Mouse (Mus musculus): ENCODE data around the gene Vmn1r152. TPM values are rescaled to one million over a fixed set of nuclear protein-coding genes. Genes with fewer than 3 reads are reported as not detected.
"Not testable (repeated sequence)": the region's sequence is repeated elsewhere in the genome, so short reads cannot be mapped to it uniquely, and the experiment has no call there.

The Vmn1r152 gene
- polyA plus RNA-seq (2015; fragmentation: Nextera tagmentation; extraction: Ambion mirVana) = not detected in 2 replicates

DNA sequence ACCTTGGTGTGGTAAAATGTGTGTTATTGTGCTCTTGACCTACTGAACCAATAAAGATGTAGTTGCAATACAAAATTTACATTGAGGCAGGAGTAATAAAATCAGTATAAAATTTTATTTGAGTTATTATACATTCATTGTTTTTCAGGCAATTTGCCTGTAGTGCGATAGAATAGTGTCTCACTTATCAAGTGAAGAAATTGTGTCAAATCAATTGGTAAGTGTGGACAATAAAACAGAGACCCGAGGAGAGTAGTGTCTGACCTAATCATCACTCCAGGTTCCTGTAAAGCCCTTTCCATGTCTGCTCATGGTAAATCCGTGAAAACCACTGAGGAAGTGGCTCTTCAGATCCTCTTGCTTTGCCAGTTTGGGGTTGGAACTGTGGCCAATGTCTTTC is at the start of gene Vmn1r152:
Gene Vmn1r152 (plus strand): TSS at position 301 of the 400 bp plus-strand sequence.
- not testable (repeated sequence) for H3K4me2 ChIP-seq (replicated peaks); H3K27ac ChIP-seq (replicated peaks); H3K36me3 ChIP-seq; H3K4me3 ChIP-seq (replicated peaks); H3K9ac ChIP-seq; H3K4me1 ChIP-seq; ATAC-seq (ENCODE audit: insufficient number of reproducible peaks, low FRiP score, low TSS enrichment, low read depth); H3K27me3 ChIP-seq; H3K9me3 ChIP-seq (replicated peaks)
- no CpG with 5 or more reads among the region's 3 CpGs for WGBS

DNA sequence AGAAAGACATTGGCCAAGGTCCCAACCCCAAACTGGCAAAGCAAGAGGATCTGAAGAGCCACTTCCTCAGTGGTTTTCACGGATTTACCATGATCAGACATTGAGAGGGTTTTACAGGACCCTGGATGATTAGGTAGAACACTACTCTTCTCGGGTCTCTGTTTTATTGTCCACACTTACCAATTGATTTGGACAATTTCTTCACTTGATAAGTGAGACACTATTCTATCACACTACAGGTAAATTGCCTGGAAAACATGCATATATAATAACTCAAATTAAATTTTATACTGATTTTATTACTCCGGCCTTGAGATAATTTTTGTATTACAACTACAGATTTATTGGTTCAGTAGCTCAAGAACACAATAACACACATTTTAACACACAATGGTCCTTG is 23.2 kb upstream of the Vmn1r152 start, which contains the start of gene Vmn1r151:
Gene Vmn1r151 (minus strand): TSS at position 101 of the 400 bp plus-strand sequence.
- not testable (repeated sequence) for ATAC-seq (ENCODE audit: insufficient number of reproducible peaks, low FRiP score, low TSS enrichment, low read depth); H3K9ac ChIP-seq; H3K36me3 ChIP-seq; H3K27ac ChIP-seq (replicated peaks); H3K27me3 ChIP-seq; H3K4me2 ChIP-seq (replicated peaks); H3K4me1 ChIP-seq; H3K4me3 ChIP-seq (replicated peaks); H3K9me3 ChIP-seq (replicated peaks)
- WGBS = 49% methylated on average over 2 of the region's 3 CpGs

DNA sequence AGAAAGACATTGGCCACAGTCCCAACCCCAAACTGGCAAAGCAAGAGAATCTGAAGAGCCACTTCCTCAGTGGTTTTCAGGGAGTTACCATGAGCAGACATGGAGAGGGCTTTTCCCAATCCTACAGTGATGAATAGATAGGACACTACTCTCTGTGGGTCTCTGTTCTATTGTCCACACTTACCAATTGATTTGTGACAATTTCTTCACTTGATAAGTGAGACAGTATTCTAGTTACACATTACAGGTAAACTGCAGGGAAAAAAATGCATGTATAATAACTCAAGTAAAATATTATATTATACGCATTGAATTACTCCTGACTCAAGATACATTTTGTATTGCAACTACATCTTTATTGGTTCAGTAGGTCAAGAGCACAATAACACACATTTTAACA is 12.0 kb downstream of the Vmn1r152 start, which contains the start of gene Gm8677:
Gene Gm8677 (minus strand): TSS at position 101 of the 400 bp plus-strand sequence.
- WGBS = no CpG with 5 or more reads among the region's 1 CpGs
- not testable (repeated sequence) for H3K4me1 ChIP-seq; H3K9me3 ChIP-seq (replicated peaks); H3K27ac ChIP-seq (replicated peaks); H3K27me3 ChIP-seq; H3K4me2 ChIP-seq (replicated peaks); H3K9ac ChIP-seq; H3K4me3 ChIP-seq (replicated peaks); H3K36me3 ChIP-seq; ATAC-seq (ENCODE audit: insufficient number of reproducible peaks, low FRiP score, low TSS enrichment, low read depth)

DNA sequence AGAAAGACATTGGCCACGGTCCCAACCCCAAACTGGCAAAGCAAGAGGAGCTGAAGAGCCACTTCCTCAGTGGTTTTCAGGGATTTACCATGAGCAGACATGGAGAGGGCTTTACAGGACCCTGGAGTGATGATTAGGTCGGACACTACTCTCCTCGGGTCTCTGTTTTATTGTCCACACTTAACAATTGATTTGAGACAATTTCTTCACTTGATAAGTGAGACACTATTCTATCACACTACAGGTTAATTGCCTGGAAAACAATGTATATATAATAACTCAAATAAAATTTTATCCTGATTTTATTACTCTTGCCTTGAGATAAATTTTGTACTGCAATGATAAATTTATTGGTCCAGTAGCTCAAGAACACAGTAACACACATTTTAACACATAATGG is 42.5 kb downstream of the Vmn1r152 start, which contains the start of gene Gm4201:
Gene Gm4201 (minus strand): TSS at position 101 of the 400 bp plus-strand sequence.
- H3K27ac ChIP-seq (replicated peaks); H3K27me3 ChIP-seq; H3K4me3 ChIP-seq (replicated peaks); H3K4me2 ChIP-seq (replicated peaks); H3K9ac ChIP-seq; H3K9me3 ChIP-seq (replicated peaks); H3K4me1 ChIP-seq; H3K36me3 ChIP-seq; ATAC-seq (ENCODE audit: insufficient number of reproducible peaks, low FRiP score, low TSS enrichment, low read depth): not testable (repeated sequence)
- WGBS = no CpG with 5 or more reads among the region's 3 CpGs

Other genes with a start within 250 kb of the Vmn1r152 start
- gene Gm4187, start 193.2 kb upstream of the Vmn1r152 start, polyA plus RNA-seq (2015; fragmentation: Nextera tagmentation; extraction: Ambion mirVana) = not detected in 2 replicates
- not detected in 2 replicates for gene Gm8660, start 151.9 kb upstream of the Vmn1r152 start, polyA plus RNA-seq (2015; fragmentation: Nextera tagmentation; extraction: Ambion mirVana)
- not detected in 2 replicates for gene Vmn1r148, start 109.4 kb upstream of the Vmn1r152 start, polyA plus RNA-seq (2015; fragmentation: Nextera tagmentation; extraction: Ambion mirVana)
- gene Vmn1r149, start 84.7 kb upstream of the Vmn1r152 start, polyA plus RNA-seq (2015; fragmentation: Nextera tagmentation; extraction: Ambion mirVana) = not detected in 2 replicates
- not detected in 2 replicates for gene Gm10665, start 58.9 kb upstream of the Vmn1r152 start, polyA plus RNA-seq (2015; fragmentation: Nextera tagmentation; extraction: Ambion mirVana)
- not detected in 2 replicates for gene Vmn1r151, start 23.3 kb upstream of the Vmn1r152 start, polyA plus RNA-seq (2015; fragmentation: Nextera tagmentation; extraction: Ambion mirVana)
- gene Gm8677, start 11.9 kb downstream of the Vmn1r152 start, polyA plus RNA-seq (2015; fragmentation: Nextera tagmentation; extraction: Ambion mirVana) = not detected in 2 replicates
- not detected in 2 replicates for gene Gm4201, start 42.4 kb downstream of the Vmn1r152 start, polyA plus RNA-seq (2015; fragmentation: Nextera tagmentation; extraction: Ambion mirVana)
- gene Gm4565, start 65.2 kb downstream of the Vmn1r152 start, polyA plus RNA-seq (2015; fragmentation: Nextera tagmentation; extraction: Ambion mirVana) = not detected in 2 replicates
- gene Vmn1r155, start 135.1 kb downstream of the Vmn1r152 start, polyA plus RNA-seq (2015; fragmentation: Nextera tagmentation; extraction: Ambion mirVana) = not detected in 2 replicates
- gene Gm8693, start 169.3 kb downstream of the Vmn1r152 start, polyA plus RNA-seq (2015; fragmentation: Nextera tagmentation; extraction: Ambion mirVana) = not detected in 2 replicates
- gene Gm4567, start 196.7 kb downstream of the Vmn1r152 start, polyA plus RNA-seq (2015; fragmentation: Nextera tagmentation; extraction: Ambion mirVana) = not detected in 2 replicates
- not detected in 2 replicates for gene Vmn1r157, start 238.7 kb downstream of the Vmn1r152 start, polyA plus RNA-seq (2015; fragmentation: Nextera tagmentation; extraction: Ambion mirVana)